Mouse (Mus musculus): ENCODE data around the gene Olfr860.
"Not testable (repeated sequence)": the region's sequence is repeated elsewhere in the genome, so short reads cannot be mapped to it uniquely, and the experiment has no call there.

DNA sequence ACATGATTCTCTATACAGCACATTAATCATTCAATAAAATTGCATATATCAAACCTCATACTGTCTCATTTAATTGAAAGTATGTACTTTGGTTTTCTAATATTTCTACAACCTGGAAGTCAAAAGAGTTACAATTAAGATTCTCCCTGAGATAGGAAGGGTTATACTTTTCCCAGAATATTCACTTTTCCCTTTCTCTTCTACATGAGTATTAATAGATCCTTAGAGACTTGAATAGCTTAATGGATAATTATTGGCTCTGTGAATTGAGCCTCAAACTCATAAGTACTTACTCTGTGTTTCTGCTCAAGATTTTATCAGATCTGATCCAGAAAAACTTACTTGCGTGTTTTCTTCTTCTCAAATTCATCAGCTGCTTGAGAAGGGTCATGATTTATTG is 44.9 kb downstream of the Olfr860 start, which contains the start of gene Olfr859:
- TF ChIP-seq CTCF, EP300 (IDR thresholded peaks at IDR 0.05; ENCODE audit: low read depth): not testable (repeated sequence)

Measured in liver, embryonic 14.5 days (tissue).